22 mouse cellular contexts compared by ENCODE assay signal in the genomic region with DNA sequence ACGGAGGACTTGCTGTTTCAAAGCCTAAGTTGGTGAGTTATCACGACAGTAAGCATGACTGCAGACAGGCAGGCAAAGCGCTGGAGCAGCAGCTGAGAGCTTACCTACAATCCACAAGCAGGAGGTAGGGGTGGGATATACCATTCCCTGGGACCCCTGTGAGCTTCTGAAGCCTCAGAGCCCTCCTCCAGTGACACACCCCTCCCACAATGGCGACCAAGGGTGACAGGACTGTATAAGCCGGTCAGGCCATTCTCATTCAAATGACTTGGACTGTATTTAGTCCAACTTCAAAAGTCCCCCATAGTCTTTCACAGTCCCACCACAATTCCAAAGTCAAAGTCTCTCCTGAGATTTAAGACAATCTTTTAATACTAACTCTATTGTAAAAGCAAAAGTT. TPM values are rescaled to one million over a fixed set of nuclear protein-coding genes. Genes with fewer than 3 reads are reported as not detected.
DNase-seq lines count a peak whose midpoint lies in the region; TF ChIP-seq lines count a peak whose summit lies in the region.
"Had no signal": no experiment of that assay in that cellular context is flagged by ENCODE, and none has a peak within 500 bp of the region (broad histone marks: within the 10 kb centered on the region; RNA-seq: fewer than 3 reads in every experiment).

No protein-coding gene starts in this region.

- no peak for TF ChIP-seq CTCF in ES-Bruce4 (IDR thresholded peaks at IDR 0.05; ENCODE audit: low read depth, low read length)

- H3K27me3 ChIP-seq in ES-Bruce4 (ENCODE audit: control insufficient read depth, insufficient read depth, low read length, poor library complexity, severe bottlenecking) = no peaks in the 10 kb centered on the region
- H3K27me3 ChIP-seq: embryonic facial prominence, embryonic 13.5 days; embryonic facial prominence, embryonic 15.5 days; forebrain, embryonic 12.5 days had no signal

- no peak overlapping the region for H3K4me3 ChIP-seq in ES-Bruce4 (ENCODE audit: low read depth, low read length)
- H3K4me3 ChIP-seq: embryonic facial prominence, embryonic 13.5 days; embryonic facial prominence, embryonic 15.5 days; erythroblast, embryonic 14.5 days; forebrain, embryonic 10.5 days; forebrain, embryonic 12.5 days had no signal

- H3K9me3 ChIP-seq in ES-Bruce4 (replicated peaks; ENCODE audit: control insufficient read depth, insufficient read depth, low read length, poor library complexity, severe bottlenecking) = no peaks in the 10 kb centered on the region
- H3K9me3 ChIP-seq: embryonic facial prominence, embryonic 13.5 days; embryonic facial prominence, embryonic 15.5 days; forebrain, embryonic 10.5 days; forebrain, embryonic 12.5 days; G1E had no signal

- TF ChIP-seq POLR2A in ES-Bruce4 (IDR thresholded peaks at IDR 0.05; ENCODE audit: insufficient read depth, low read length) = no peak

- H3K36me3 ChIP-seq in ES-Bruce4 (ENCODE audit: control insufficient read depth, insufficient read depth, low read length, poor library complexity, severe bottlenecking) = no peaks in the 10 kb centered on the region
- H3K36me3 ChIP-seq: embryonic facial prominence, embryonic 13.5 days; embryonic facial prominence, embryonic 15.5 days; forebrain, embryonic 10.5 days; forebrain, embryonic 12.5 days; G1E had no signal

- 0 out of 2 replicates have a peak, but pooled peaks have one; percentile 44 for TF ChIP-seq EP300 in ES-Bruce4 (IDR thresholded peaks at IDR 0.05; ENCODE audit: insufficient read depth, low read depth, low read length)

- DNase-seq in ES-CJ7 (ENCODE audit: low read depth, low spot score) (peak; percentile 77), R1 (ENCODE audit: low read depth, low spot score) (peak; percentile 62)
- no peak for DNase-seq in urinary bladder, postnatal 14 days (ENCODE audit: low spot score)
- no peak for DNase-seq in T-cell, adult 2 months (ENCODE audit: low spot score)
- no peak for DNase-seq in kidney, postnatal 4 days
- DNase-seq: adrenal gland, adult 2 months; adrenal gland, postnatal 10 days; adrenal gland, postnatal 25 days; cerebellum, adult 11 months; cerebellum, adult 18-20 months; cerebellum, adult 8-10 months; cerebellum, adult 9-11 months; cerebellum, postnatal 14 days; cerebellum, postnatal 36 days; embryo, embryonic 11 days had no signal

- no peak overlapping the region for H3K9ac ChIP-seq in ES-Bruce4 (ENCODE audit: low read depth, poor library complexity, severe bottlenecking)
- H3K9ac ChIP-seq: embryonic facial prominence, embryonic 13.5 days; embryonic facial prominence, embryonic 15.5 days; forebrain, embryonic 12.5 days had no signal

- H3K27ac ChIP-seq in ES-Bruce4 (ENCODE audit: insufficient read depth, low read length) = no peak overlapping the region
- H3K27ac ChIP-seq: embryonic facial prominence, embryonic 13.5 days; embryonic facial prominence, embryonic 15.5 days; forebrain, embryonic 10.5 days; forebrain, embryonic 12.5 days had no signal

- H3K4me1 ChIP-seq in ES-Bruce4 (ENCODE audit: control insufficient read depth, insufficient read depth, low read length) = peaks cover 8% of the 10 kb centered on the region
- H3K4me1 ChIP-seq: embryonic facial prominence, embryonic 13.5 days; embryonic facial prominence, embryonic 15.5 days; forebrain, embryonic 10.5 days; forebrain, embryonic 12.5 days had no signal

RNA-seq across cellular contexts. Expression of a gene that starts 8.5 kb away (rescaled TPM):
- polyA plus RNA-seq in ES-Bruce4 (2011; ENCODE audit: insufficient read depth, insufficient read length, low read depth, missing spikeins) = 3.8 and 4.8 TPM in 2 replicates

Comparison
In these comparisons a context has a peak if more than half of its experiments do, and no peak if none do; other contexts are left out.
1. DNase-seq: peak in ES-CJ7 (single experiment) and R1 (single experiment); none in urinary bladder, postnatal 14 days (single experiment), T-cell, adult 2 months (single experiment) and kidney, postnatal 4 days (0 of 2).